Mouse (Mus musculus) 3134 (cell line): ENCODE measurements around the gene Snrpc.
A peak's percentile ranks its signal among the peaks of the same experiment; 100 is the strongest.

ENCODE experiments used
- DNase-seq: peaks from one replicate; pipeline ENCODE4 v3.0.0-alpha.2; 2011; ENCODE audit warnings: low spot score; ENCODE audit not compliant: insufficient read length; ENCODE audit errors: extremely low read depth

The Snrpc gene

GRCm38 (mm10) chr17:27819521-27819970 is 18.4 kb upstream of the Snrpc start:
- DNase-seq: no peak

DNA sequence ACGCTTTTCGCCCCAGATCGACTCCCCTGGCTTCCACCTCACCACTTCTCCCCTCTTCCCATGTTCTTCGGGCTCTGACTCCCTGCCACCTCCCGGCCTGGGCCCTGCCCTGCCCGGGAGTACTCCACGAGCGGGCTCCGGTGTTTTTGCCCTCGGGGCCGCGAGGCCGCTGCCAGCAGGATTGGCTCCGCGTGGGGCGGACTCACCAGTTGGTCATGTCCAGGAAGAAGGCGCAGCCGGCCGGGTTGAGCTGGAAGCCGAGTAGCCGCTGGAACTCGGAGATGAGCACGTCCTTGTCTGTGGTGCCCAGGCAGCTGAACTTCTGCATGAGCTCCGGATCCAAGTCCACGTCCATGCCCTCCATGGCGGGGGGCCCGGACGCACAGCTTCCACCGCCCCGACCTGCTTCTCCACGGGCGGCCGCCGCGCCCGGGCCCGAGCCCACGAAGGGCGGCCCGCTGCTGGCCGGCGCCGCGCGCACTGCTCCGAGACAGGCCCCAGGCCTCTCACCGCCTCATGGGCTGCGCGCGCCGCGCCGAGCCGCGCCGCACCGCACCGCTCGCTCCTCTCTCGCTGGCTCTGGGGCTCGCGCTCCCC is 17.9 kb upstream of the Snrpc start:
- DNase-seq: peak; percentile 77

DNA sequence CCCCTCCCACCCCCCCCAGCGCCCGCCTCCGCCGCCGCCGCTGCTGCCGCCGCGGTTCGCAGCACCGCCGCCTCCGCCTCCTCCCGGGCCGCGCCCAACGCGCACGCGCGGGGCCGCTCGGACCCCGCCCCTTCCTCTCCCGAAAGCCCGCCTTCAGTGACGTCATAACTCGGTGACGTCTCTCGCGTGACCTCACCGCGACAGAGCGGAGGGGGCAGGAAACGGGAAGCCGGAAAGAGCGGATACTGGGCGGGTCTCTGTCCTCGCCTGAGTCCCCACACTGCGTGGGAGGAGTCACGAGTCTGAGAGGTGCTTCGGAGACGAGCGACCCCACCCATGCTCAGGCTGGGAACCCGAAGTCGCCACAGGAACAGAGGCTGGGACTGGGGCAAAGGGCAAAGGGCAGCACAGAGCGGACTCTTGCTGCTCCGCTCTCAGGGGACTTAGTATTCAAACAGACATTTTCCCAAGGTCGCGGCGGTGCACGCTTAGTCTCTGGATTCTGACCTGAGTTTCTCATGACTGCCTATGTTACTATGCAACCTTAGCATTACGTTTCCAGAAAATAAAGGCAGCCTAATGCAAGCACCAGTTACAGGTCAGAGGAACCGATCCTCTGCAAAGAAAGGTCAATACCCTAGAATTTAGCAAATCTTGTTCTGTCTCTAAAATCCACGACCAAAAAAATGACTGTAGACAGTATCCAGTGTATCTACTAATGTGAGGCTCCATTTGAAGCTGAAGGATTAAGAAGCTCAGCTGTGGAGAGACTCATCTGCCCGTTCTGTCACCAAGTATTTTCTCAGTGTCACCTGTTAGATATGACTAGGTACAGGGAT is 17.2 kb upstream of the Snrpc start, which contains the start of gene D17Wsu92e:
D17Wsu92e (minus strand) TSS at position 81 of the 839 bp plus-strand sequence.
- DNase-seq: peak; percentile 97

GRCm38 (mm10) chr17:27821407-27822338 is 16.3 kb upstream of the Snrpc start:
- peak; percentile 25 for DNase-seq

DNA sequence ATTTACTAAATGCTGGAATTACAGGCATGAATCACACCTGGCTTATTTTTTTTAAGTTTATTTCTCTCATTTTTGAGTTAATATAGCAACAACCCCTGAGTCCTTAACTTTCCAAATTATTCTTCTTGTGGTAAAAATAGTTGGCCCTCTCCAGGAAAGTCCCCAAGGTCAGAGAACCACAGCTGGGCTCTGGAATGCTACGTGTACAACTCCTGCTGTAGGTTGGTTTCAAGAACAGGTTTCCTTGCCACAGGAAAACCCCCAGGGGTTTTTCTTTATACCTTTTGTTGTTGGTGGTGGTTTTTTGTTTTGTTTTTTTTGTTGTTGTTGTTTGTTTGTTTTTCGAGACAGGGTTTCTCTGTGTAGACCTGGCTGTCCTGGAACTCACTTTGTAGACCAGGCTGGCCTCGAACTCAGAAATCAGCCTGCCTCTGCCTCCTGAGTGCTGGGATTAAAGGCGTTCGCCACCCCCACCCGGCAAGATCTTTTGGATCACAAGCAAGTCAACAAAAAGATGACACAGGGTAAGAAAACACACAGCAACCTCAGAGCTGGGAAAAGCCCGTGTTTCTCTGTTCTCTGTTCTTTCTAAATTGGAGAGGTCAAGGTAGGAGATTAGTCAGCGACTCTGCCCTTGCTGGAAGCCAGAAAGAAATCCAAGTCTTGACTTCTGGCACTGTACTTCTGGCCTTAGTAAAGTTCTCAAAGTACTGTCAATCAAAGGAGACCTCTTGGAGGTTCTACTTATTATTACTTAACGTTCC is 14.6 kb upstream of the Snrpc start:
- DNase-seq: no peak

- no peak for DNase-seq
Measured at GRCm38 (mm10) chr17:27824941-27825340, 13.0 kb upstream of the Snrpc start.

DNA sequence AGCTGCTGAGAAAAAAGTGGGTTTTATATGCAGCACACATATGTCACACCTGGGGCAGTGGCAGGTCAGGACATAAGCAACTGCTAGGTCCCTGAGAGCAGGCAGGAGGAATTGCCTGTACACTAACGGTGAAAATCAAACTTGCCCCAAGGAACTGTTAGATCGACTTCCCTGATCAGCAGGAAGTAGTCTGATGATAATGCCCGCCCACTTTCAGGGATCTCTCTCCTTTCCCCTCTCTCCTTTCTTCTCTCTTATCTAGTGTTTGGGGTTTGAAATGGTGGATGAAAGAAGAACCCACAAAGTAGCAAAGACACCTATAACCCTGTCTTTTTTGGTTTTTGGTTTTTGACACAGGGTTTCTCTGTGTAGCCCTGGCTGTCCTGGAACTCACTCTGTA is 12.4 kb upstream of the Snrpc start:
- DNase-seq: peak; percentile 16

DNA sequence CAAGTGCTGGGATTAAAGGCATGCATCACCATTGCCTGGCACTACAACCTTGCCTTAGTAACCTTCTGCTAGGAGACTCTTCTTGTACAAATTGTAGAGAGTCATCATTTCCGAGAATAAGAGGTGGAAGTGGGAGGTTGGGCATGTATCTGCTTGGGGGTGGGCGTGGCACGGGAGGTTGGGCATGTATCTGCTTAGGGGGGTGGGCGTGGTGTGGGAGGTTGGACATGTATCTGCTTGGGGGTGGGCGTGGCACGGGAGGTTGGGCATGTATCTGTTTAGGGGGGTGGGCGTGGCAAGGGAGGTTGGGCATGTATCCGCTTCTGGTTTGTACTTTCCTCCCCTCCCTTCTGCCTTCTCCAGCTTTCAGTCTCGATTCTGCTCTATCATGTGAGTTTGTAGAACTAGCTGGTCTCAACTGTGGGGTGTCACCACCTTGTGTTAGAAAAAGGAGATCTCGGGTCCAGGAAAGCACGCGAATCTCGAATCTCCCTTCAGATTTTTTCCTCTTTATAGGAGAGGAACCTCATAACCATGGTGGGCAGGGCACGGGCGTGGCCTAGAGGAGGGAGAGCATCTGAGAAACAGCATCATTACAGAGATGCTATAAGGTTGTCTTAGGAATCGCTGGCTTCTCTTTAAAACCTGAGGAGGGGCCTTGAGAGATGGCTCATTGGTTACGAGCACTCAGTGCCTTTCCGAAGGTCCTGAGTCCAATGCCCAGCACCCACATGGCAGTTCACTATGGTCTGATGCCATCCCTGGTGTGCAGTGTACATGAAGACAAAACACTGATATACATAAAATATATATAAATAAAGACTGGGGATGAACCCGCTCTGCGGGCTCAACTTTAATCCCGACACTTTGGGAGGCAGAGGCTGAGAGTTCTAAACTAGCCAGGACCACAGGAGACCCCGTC is 11.7 kb upstream of the Snrpc start:
- peak; percentile 85 for DNase-seq

DNA sequence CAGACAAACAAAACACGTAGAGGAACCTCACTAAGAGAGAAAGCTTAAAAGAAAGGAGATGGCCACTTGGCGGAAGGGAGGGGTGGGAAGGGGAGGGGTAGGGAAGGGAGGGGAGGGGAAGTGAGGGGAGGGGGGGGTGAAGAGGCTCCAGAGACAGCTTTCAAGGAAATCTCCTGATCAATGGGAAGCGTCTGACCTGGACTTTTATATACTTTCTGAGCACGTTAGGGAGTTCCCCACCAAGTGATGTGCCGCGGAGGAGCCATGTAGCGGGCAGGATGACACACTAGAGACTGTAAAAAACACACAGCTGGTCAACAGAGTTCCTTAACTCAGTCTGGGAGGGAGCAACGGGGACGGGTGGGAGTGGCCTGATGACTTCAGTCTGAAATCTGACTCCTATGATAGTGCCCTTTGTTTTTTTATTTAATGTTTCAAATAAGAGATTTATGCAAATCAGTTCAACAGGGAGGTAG is 11.0 kb upstream of the Snrpc start:
- peak; percentile 31 for DNase-seq

DNA sequence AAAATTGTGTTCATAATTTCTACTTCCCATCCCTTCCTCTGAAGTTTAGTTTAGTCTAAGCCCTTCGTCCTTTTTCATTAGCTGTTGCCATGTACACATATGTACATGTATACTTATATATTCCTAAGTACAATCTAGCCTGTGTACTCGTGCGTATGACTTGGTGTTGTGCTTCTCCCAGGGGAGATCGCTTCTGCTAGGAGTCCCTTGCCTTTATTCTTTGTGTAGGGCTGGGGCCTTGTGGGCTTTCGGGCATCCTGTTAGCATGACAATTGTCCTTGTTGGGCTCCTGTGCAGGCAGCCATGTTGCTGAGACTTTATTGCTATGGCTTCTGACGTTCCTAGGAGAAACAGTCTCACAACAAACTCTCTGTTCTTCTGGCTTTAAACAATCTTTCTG is 10.4 kb upstream of the Snrpc start:
- DNase-seq: no peak

- peak; percentile 18 for DNase-seq
Measured at GRCm38 (mm10) chr17:27830411-27830810, 7.5 kb upstream of the Snrpc start.

GRCm38 (mm10) chr17:27839469-27840252 is 1.7 kb downstream of the Snrpc start:
- peak; percentile 93 for DNase-seq

DNA sequence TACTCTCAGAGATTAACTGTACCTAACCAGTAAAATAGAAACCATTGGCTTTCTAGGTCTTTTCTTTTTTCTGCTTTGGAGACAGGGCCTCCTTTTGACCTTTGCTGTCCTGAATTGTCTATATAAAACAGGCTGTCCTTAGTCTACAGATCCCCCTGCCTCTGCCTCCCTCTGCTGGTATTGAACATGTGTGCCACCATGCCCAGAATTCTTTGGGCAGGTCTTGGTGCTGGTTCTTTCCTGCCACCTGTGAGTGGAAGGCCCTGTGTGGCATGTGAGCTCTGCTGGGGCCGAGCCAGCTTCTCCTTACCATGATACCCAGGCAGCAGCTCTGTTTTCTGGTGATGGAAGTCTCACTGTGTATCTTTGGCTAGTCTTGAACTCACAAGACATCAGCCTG is 10.4 kb downstream of the Snrpc start:
- no peak for DNase-seq

- no peak for DNase-seq
Measured at GRCm38 (mm10) chr17:27851076-27851475, 13.1 kb downstream of the Snrpc start.

GRCm38 (mm10) chr17:27856265-27856797 is 18.4 kb downstream of the Snrpc start, which contains the start of gene Uhrf1bp1:
TSS of gene Uhrf1bp1 (plus strand) at chr17:27856441.
- DNase-seq: peak; percentile 87

GRCm38 (mm10) chr17:27856798-27857648 is 19.1 kb downstream of the Snrpc start:
- DNase-seq: peak; percentile 83
